Mouse (Mus musculus): ENCODE data around the gene Tmem81. TPM values are rescaled to one million over a fixed set of nuclear protein-coding genes. Genes with fewer than 3 reads are reported as not detected.

Gene Tmem81
- total RNA-seq, 4 experiments from 2014 or later, result 5.9 to 6.5 (median 6.3) TPM

Other genes starting within 250 kb of the Tmem81 start
- 1 to 10 TPM; 5.1 to 6.2 (median 5.7) TPM for gene Klhdc8a, start 207.6 kb upstream of the Tmem81 start, total RNA-seq (2022)
- gene Nuak2, start 190.1 kb upstream of the Tmem81 start, total RNA-seq (2022), result 1 to 10 TPM; 1.2 to 2.0 (median 1.9) TPM
- 100 to 1,000 TPM; 201 to 235 (median 218) TPM for gene Tmcc2, start 114.9 kb upstream of the Tmem81 start, total RNA-seq (2022)
- gene Dstyk, start 88.7 kb upstream of the Tmem81 start, total RNA-seq (2022), result 10 to 100 TPM; 41.2 to 53.1 (median 47.5) TPM
- 10 to 100 TPM; 57.2 to 73.3 (median 65.9) TPM for gene Rbbp5, start 28.9 kb upstream of the Tmem81 start, total RNA-seq (2022)
- gene Cntn2, start 37.0 kb downstream of the Tmem81 start, total RNA-seq (2022), result 100 to 1,000 TPM in 1 of 4 experiments, 10 to 100 TPM in 3; 74.6 to 104 (median 85.8) TPM
- 100 to 1,000 TPM; 153 to 171 (median 158) TPM for gene Nfasc, start 235.6 kb downstream of the Tmem81 start, total RNA-seq (2022)